Mouse (Mus musculus) myocyte (in vitro differentiated cells): ENCODE results near the gene Msi2. TPM values are rescaled to one million over a fixed set of nuclear protein-coding genes. Genes with fewer than 3 reads are reported as not detected.

Experiments
- H3K27me3 ChIP-seq: one replicate; pipeline ENCODE4 v1.6.1; 2011; ENCODE audit not compliant: control insufficient read depth, insufficient read depth, insufficient read length
- H3K36me3 ChIP-seq: one replicate; pipeline ENCODE4 v1.6.1; 2011; ENCODE audit not compliant: control insufficient read depth, insufficient read depth
- H3K4me2 ChIP-seq: one replicate; pipeline ENCODE4 v1.6.1; 2011; ENCODE audit warnings: low read depth, control low read depth
- H3K4me3 ChIP-seq: one replicate; pipeline ENCODE4 v1.5.1; 2011; ENCODE audit warnings: mild to moderate bottlenecking, control low read depth, moderate library complexity
- H3K79me2 ChIP-seq: one replicate; pipeline ENCODE4 v1.6.1; 2011; ENCODE audit not compliant: control insufficient read depth, insufficient read depth
- H3ac ChIP-seq: one replicate; pipeline ENCODE4 v1.6.1; 2011; ENCODE audit not compliant: control insufficient read depth, insufficient read length
- CEBPB ChIP-seq: IDR thresholded peaks from 2 replicates; pipeline ENCODE4 v1.6.1; 2011; ENCODE audit warnings: mild to moderate bottlenecking, moderate library complexity; ENCODE audit not compliant: poor library complexity, insufficient read depth, severe bottlenecking
- E2F4 ChIP-seq: IDR thresholded peaks from one replicate; pipeline ENCODE4 v1.6.1; 2011; ENCODE audit warnings: mild to moderate bottlenecking, control low read depth, moderate library complexity; ENCODE audit not compliant: insufficient read depth
- MAX ChIP-seq: IDR thresholded peaks from one replicate; pipeline ENCODE4 v1.6.1; 2011; ENCODE audit warnings: low read depth, mild to moderate bottlenecking, control low read depth
- MYOD1 ChIP-seq, 3 experiments: IDR thresholded peaks; one replicate each; pipeline ENCODE4 v1.6.1; 2011; ENCODE audit warnings: control low read depth in 2 of 3, low read depth in 2 of 3, mild to moderate bottlenecking in 2 of 3, moderate library complexity in 1 of 3; ENCODE audit not compliant: insufficient read length in 2 of 3, control insufficient read depth in 1 of 3
- MYOG ChIP-seq, 3 experiments: IDR thresholded peaks; one replicate each; pipeline ENCODE4 v1.6.1; 2011; ENCODE audit warnings: control low read depth in 2 of 3, low read depth in 2 of 3, mild to moderate bottlenecking in 2 of 3; ENCODE audit not compliant: insufficient read length in 2 of 3, control insufficient read depth in 1 of 3, insufficient read depth in 1 of 3
- POLR2A ChIP-seq: IDR thresholded peaks from one replicate; pipeline ENCODE4 v1.6.1; 2011; ENCODE audit warnings: low read depth, mild to moderate bottlenecking, control low read depth, moderate library complexity; ENCODE audit not compliant: insufficient read length
- POLR2AphosphoS2 ChIP-seq: IDR thresholded peaks from one replicate; pipeline ENCODE4 v1.6.1; 2011; ENCODE audit warnings: low read depth, control low read depth; ENCODE audit not compliant: insufficient read length
- REST ChIP-seq: IDR thresholded peaks from one replicate; pipeline ENCODE4 v1.6.1; 2011; ENCODE audit warnings: mild to moderate bottlenecking, control low read depth, moderate library complexity; ENCODE audit not compliant: insufficient read depth, insufficient read length
- SRF ChIP-seq: IDR thresholded peaks from one replicate; pipeline ENCODE4 v1.6.1; 2011; ENCODE audit warnings: low read depth; ENCODE audit not compliant: control insufficient read depth, insufficient read length
- TCF12 ChIP-seq: IDR thresholded peaks from one replicate; pipeline ENCODE4 v1.6.1; 2011; ENCODE audit warnings: mild to moderate bottlenecking, control low read depth; ENCODE audit not compliant: poor library complexity, insufficient read depth, severe bottlenecking
- TCF3 ChIP-seq: IDR thresholded peaks from one replicate; pipeline ENCODE4 v1.6.1; 2011; ENCODE audit warnings: low read depth, control low read depth; ENCODE audit not compliant: insufficient read length
- USF1 ChIP-seq: IDR thresholded peaks from one replicate; pipeline ENCODE4 v1.6.1; 2011; ENCODE audit warnings: low read depth, mild to moderate bottlenecking, control low read depth, moderate library complexity
- polyA plus RNA-seq: library from polyadenylated mRNA; unstranded; fragments of >200 nt; fragmentation: generic; extraction: Trizol; gene quantifications from one replicate; pipeline ENCODE4 v1.2.1, GENCODE M21; 2012; ENCODE audit warnings: missing spikeins

The Msi2 gene
- polyA plus RNA-seq, 1 experiment: 37.9 TPM

- H3K27me3 ChIP-seq: no peaks in the 10 kb centered on the region
- TF ChIP-seq TCF12 (no peak), SRF (no peak), POLR2AphosphoS2 (no peak), POLR2A (no peak), REST (no peak), CEBPB (no peak), MAX (no peak), MYOD1 (IDR thresholded peaks at IDR 0.05; ENCODE audit: control insufficient read depth in 1 of 3, insufficient read length in 2 of 3, low read depth in 2 of 3) (no peak), MYOG (IDR thresholded peaks at IDR 0.05; ENCODE audit: control insufficient read depth in 1 of 3, insufficient read depth in 1 of 3, insufficient read length in 2 of 3, low read depth in 2 of 3) (no peak), E2F4 (no peak)
- H3K4me3 ChIP-seq: peak overlapping the region; percentile 63
- peak overlapping the region; percentile 80 for H3ac ChIP-seq
- peaks cover 4% of the 10 kb centered on the region for H3K36me3 ChIP-seq
- H3K79me2 ChIP-seq: peaks cover 38% of the 10 kb centered on the region
- H3K4me2 ChIP-seq: peak overlapping the region; percentile 87
Measured at GRCm38 (mm10) chr11:88718766-88719595, 668 bp upstream of the Msi2 start.

- Histone ChIP-seq H3K27me3 (no peaks in the 10 kb centered on the region), H3K4me3 (peak overlapping the region; percentile 63), H3K79me2 (peaks cover 43% of the 10 kb centered on the region), H3ac (peak overlapping the region; percentile 80), H3K36me3 (peaks cover 6% of the 10 kb centered on the region), H3K4me2 (peak overlapping the region; percentile 91)
- TF ChIP-seq MYOD1 (IDR thresholded peaks at IDR 0.05; ENCODE audit: control insufficient read depth in 1 of 3, insufficient read length in 2 of 3, low read depth in 2 of 3) (no peak), REST (no peak), POLR2AphosphoS2 (no peak), POLR2A (no peak), CEBPB (no peak), TCF3 (no peak), TCF12 (no peak), E2F4 (no peak), SRF (no peak), USF1 (no peak), MYOG (IDR thresholded peaks at IDR 0.05; ENCODE audit: control insufficient read depth in 1 of 3, insufficient read depth in 1 of 3, insufficient read length in 2 of 3, low read depth in 2 of 3) (no peak), MAX (no peak)
Measured at GRCm38 (mm10) chr11:88717644-88718049, 666 bp downstream of the Msi2 start.

GRCm38 (mm10) chr11:88717016-88717643, 1.2 kb downstream of the Msi2 start:
- Histone ChIP-seq H3K79me2 (peaks cover 43% of the 10 kb centered on the region), H3ac (peak overlapping the region; percentile 80), H3K36me3 (peaks cover 11% of the 10 kb centered on the region), H3K27me3 (no peaks in the 10 kb centered on the region), H3K4me3 (peak overlapping the region; percentile 63), H3K4me2 (peak overlapping the region; percentile 91)
- TF ChIP-seq POLR2A: no peak
- TF ChIP-seq SRF: no peak
- no peak for TF ChIP-seq E2F4

GRCm38 (mm10) chr11:88716061-88716994, 2.0 kb downstream of the Msi2 start:
- Histone ChIP-seq H3K4me2 (peak overlapping the region; percentile 91), H3ac (peak overlapping the region; percentile 15), H3K27me3 (no peaks in the 10 kb centered on the region), H3K36me3 (peaks cover 19% of the 10 kb centered on the region), H3K4me3 (peak overlapping the region; percentile 63), H3K79me2 (peaks cover 43% of the 10 kb centered on the region)
- TF ChIP-seq POLR2A (peak; percentile 14), TCF12 (no peak)
